Mouse (Mus musculus) adrenal gland, adult (tissue): ENCODE results near the gene Hecw2.

ENCODE experiments used
- DNase-seq, 2 experiments: peaks; one replicate each; pipeline ENCODE4 v3.0.0; 2022 to 2023; ENCODE audit warnings: low spot score in 1 of 2; ENCODE audit not compliant: inconsistent age in 2 of 2

The Hecw2 gene

GRCm38 (mm10) chr1:54194954-54195305 lies at the start of gene Hecw2:
TSS of gene Hecw2 (minus strand) at chr1:54195168.
- peak; percentile 3 to 42 for DNase-seq

- DNase-seq: no peak
Measured at GRCm38 (mm10) chr1:54242722-54243121, 47.8 kb upstream of the Hecw2 start.

- DNase-seq: no peak
Measured at GRCm38 (mm10) chr1:54220273-54220672, 25.3 kb upstream of the Hecw2 start.

- peak; percentile 11 to 65 for DNase-seq
Measured at GRCm38 (mm10) chr1:54194183-54194953, 600 bp downstream of the Hecw2 start.

- DNase-seq: no peak
Measured at GRCm38 (mm10) chr1:54193191-54193770, 1.7 kb downstream of the Hecw2 start.

- DNase-seq: no peak
Measured at GRCm38 (mm10) chr1:54187579-54187978, 7.4 kb downstream of the Hecw2 start.

GRCm38 (mm10) chr1:54186347-54186746 lies 8.6 kb downstream of the Hecw2 start:
- no peak for DNase-seq

- DNase-seq: no peak
Measured at GRCm38 (mm10) chr1:54180663-54181062, 14.3 kb downstream of the Hecw2 start.

- DNase-seq: no peak
Measured at GRCm38 (mm10) chr1:54179179-54179578, 15.8 kb downstream of the Hecw2 start.

- no peak for DNase-seq
Measured at GRCm38 (mm10) chr1:54176592-54176991, 18.4 kb downstream of the Hecw2 start.

- DNase-seq: no peak
Measured at GRCm38 (mm10) chr1:54168014-54168413, 27.0 kb downstream of the Hecw2 start.

- peak in 1 of 2 experiments; percentile 22 for DNase-seq
Measured at GRCm38 (mm10) chr1:54159531-54159930, 35.4 kb downstream of the Hecw2 start.

- no peak for DNase-seq
Measured at GRCm38 (mm10) chr1:54153216-54153786, 41.7 kb downstream of the Hecw2 start.

- DNase-seq: no peak
Measured at GRCm38 (mm10) chr1:54145106-54145505, 49.9 kb downstream of the Hecw2 start.

GRCm38 (mm10) chr1:54133802-54134436 lies 61.0 kb downstream of the Hecw2 start:
- no peak for DNase-seq

- DNase-seq: no peak
Measured at GRCm38 (mm10) chr1:54128714-54129431, 66.1 kb downstream of the Hecw2 start.

- no peak for DNase-seq
Measured at GRCm38 (mm10) chr1:54126991-54127742, 67.8 kb downstream of the Hecw2 start.

- no peak for DNase-seq
Measured at GRCm38 (mm10) chr1:54122551-54122950, 72.4 kb downstream of the Hecw2 start.

GRCm38 (mm10) chr1:54121071-54121730 lies 73.8 kb downstream of the Hecw2 start:
- no peak for DNase-seq
